Mouse (Mus musculus) heart, postnatal 36 days (tissue): ENCODE measurements around the gene Fam172a. TPM values are rescaled to one million over a fixed set of nuclear protein-coding genes. Genes with fewer than 3 reads are reported as not detected.

Experiments used
- DNase-seq, 2 experiments: peaks; one replicate each; pipeline ENCODE4 v3.0.0; 2021 to 2022
- intact Hi-C: fragments of 180-260 bp; cut with DNase I; formaldehyde crosslinking; loops from one replicate; pipeline ENCODE4 v1.15.1; 2025
- total RNA-seq, 2 experiments: library from RNA; stranded (reverse); gene quantifications; 2 replicates each; pipeline ENCODE4 v1.2.3; 2021

Fam172a gene
- total RNA-seq, 2 experiments from 2014 or later: 11.0 to 12.1 TPM

DNA sequence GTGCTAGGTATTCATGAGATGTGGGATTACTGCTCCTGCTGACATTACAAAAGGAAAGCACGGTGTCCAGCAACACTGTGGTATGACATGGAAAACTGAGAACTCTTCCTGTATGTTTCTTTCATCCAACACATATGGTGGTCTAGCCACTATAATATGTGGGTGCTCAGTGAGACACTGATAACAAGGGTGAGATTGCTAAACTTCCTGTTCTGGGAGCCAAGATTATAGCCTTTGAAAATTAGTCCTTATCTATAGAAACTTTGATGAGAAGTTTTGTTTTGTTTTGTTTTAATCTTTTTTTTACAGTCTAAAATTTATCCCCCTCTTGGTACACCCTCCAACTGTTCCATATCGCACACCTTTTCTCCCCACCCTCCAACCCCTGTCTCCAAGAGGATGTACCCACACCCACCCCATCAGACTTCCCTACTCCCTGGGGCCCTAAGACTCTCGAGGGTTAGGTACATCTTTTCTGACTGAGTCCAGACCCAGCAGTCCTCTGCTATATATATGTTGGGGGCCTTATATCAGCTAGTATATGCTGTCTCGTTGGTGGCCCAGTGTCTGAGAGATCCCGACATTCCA is 397.1 kb downstream of the Fam172a start:
- intact Hi-C loops: no loop called here

DNA sequence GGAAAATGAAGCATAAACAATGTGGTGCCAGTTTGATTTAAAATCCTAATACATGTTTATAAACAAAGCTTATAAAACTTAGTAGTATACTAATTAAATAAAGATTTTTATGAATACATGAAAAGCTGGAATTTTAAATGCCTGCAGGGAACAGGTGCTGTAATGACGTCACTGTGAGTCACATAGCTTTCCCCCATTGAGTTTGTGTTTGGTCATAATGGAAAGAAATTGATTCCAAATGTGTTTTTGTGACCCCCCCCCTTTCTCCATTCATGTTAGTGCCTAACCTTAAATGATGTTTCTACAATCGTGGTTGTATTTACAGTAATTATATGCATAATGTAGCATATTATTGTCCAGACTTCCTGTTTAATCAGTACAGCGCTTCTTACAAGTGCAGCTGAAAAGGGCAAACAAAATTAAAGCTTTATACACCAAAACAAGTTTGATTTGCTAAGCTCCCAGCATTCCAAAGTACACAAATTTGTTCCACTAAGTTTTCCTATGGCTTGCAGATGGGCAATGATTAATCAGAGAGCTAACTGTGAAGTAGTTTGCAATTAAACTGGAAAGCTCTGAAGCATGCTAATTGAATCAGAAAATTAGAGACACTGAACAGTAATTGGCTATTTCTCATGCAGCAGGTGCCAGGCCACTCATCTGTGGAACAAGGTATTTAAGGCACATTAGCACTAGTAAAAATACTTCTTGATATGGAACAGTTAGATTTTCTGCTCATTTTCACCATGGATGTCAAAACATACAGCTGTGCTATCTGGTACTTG is 398.1 kb downstream of the Fam172a start:
- intact Hi-C loops: no loop called here
- no peak for DNase-seq

More for the DNA sequence above, 397.1 kb downstream of the Fam172a start:
- DNase-seq: no peak

DNA sequence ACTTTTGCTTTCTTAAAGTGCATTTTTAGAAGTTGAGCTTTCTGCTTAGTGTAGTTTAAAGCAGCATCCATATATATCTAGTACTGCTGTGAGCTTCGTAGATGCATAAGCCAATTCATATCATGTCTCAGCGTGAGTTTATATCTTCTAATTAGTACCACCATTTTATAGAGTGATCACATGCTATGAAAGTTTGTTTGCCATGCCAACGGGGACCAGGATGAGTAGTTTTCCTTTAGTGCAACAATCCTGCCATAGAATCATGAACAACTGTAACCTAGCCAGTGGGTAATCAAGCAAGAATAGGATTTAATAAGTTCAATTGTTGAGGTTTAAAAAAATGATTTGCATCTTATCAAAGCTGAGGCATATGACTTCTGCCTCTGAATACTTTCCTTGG is 398.8 kb downstream of the Fam172a start:
- DNase-seq: no peak
- intact Hi-C loops: no loop called here

DNA sequence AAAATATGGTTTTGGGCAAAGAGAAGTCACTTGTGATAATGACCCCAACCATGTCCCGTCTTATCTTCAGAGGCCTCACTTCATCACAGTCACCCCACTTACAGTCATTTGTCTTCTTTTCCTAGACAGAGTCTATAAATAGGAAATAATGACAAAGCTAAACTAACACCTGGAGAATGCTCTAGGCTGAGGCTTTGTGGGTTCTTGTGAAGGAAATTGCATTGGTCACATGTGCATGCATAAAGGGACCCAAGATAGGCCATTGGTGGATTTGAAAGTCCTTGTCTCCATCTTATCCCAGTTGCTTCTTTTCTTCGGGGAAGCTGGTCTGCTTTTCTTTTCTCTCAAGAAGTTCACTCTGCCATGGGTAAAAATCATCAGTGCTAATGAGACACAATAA is 400.5 kb downstream of the Fam172a start:
- no peak for DNase-seq
- intact Hi-C loops: no loop called here

DNA sequence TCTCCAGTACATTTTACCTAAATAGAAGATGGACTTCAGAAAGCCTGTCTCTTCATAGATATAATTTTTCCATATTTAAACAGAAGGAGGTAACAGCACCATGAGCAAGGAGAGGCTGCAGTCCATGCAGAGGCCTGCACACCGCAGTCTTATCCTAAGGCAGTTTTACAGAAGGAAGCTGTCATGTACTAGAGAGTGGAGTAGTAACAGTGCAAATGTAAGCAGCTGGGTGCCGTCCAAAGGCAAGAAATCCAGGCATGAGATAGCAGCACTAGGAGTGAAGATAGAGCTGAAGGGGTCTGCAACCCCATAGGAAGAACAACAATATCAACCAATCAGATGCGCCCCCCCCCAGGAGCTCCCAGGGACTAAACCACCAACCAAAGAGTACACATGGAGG is 403.0 kb downstream of the Fam172a start:
- no peak for DNase-seq

DNA sequence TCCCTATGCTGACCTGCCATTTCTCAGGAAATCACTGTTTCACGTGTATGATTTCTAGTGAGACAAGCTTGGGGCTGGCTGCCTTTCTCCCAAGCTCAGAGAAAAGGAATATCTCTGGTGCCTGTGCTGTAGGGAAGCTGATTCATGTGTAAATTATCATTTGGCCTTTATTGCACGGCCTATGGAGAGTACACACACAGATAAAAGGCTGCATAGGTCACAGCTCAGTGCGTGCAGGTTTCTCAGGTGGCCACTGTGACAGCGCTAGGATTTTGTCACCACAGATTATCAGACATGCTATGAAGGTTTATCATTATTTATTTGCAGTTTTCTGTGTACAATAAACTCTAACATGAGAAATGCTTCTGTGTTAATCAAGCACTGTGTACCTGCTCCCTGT is 408.8 kb downstream of the Fam172a start:
- no peak for DNase-seq
- intact Hi-C loops: no loop called here

More for the DNA sequence above, 403.0 kb downstream of the Fam172a start:
- intact Hi-C loops: no loop called here

DNA sequence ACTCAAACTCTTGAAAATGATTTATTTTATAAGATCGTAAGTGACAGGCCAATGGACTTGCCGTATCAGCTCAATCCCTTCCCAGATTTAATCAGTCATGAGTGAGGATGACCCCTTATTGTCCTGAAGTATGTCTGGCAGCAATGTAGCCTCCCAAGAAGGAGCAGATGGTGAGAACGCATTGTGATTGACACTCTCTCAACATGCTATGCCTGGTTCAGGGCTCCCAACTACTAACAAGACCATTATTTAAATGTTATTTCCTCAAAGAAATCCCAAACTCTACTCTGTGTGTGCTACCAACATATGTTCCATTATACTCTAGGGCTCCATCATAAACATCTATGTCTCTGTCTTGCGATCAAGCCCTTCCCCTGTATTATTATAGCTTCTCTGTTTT is 412.1 kb downstream of the Fam172a start:
- intact Hi-C loops: no loop called here
- DNase-seq: no peak

DNA sequence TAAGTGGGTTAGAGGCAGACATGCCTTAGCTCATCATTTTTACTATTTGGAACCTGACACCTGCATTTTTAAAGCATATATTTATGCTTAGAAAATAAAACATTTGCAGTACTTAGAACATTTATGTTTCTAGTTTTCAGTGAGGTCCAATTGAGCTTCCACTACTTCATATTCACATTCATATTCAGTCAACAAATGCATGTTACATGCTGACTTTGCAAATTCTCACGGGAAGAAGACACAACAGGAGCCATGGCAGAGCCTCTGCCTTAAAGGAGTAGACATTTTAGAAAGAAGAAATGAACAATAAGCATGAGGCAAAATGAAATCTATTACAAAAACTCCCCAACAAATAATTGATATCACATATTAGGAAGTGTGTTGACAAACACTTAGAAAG is 416.9 kb downstream of the Fam172a start:
- intact Hi-C loops: no loop called here
- DNase-seq: no peak

DNA sequence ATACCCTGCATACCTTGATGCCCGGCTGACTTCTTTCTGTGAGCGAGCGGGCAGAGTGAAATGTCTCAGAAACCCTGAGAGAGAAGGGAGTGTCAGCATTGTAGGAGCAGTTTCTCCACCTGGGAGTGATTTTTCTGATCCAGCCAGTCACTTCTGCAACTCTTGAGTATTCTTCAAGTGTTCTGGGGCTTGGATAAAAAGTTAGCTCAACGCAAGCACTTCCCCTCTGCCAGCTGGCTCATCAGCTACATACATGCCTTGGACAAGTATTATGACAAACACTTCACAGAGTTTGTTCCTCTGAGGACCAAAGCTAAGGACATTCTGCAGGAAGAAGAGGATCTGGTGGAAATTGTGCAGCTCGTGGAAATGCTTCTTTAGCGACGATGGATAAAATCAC is 420.2 kb downstream of the Fam172a start:
- intact Hi-C loops: no loop called here
- no peak for DNase-seq

DNA sequence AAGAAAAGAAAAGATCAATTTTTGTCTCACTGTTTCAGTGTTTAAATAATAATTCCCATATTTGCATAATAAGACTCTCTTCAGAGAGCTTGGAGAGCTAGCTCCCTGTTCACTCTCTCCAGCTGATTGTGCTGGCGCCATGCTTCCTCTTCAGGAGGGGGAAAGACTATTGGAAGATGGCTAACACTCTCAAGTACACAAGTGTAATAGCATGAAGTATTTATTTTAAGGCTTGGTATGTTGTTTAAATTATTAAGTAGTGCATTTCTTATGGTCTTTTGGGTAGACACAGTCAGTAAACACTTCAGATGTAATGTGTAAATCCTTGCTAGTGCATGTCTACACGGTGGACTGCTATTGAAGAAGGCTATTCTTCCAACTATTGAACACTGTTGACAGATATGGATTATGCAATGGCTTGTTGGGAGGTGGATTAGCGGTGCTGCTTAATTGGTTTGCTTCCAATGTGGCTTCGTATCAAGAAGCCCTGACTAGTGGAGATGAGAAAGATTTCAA is 422.1 kb downstream of the Fam172a start:
- intact Hi-C loops: no loop called here
- DNase-seq: no peak

DNA sequence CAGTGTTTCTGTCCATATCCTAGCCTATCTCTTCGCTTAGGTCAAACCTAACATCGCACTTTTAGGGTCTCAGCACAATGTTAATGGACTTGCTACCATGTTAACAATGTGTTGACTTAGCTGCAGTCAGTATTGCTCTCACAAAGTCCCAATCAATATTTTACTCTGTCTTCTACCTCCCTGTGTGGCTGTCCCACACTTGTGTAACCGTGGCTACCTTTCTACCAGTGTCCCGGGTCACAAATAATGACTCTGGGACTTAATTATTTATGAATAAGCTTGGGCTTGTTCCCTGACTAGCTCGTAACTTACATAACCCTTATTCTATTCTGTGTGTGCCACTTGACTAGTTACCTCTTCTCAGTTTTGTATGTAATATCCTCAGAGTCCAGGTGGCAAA is 455.6 kb downstream of the Fam172a start:
- intact Hi-C loops: no loop called here
- no peak for DNase-seq

DNA sequence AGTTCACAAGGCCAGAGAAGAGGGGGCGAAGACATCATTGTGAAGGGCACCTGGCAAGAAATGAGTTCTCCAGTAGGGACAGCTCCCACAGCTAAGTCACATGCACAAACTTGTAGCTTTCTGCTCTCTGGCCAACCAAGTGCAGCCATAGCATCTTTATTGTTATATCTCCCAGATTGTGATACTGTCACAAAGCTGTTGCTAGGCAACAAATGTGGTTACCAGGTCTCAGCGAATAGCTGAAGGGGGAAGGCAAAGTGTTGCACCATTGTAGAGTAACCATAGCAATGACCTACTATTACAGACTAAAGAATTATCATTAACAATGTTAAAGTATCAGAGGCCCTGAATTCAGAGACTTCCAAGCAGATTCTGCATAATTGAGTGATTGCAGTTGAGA is 460.3 kb downstream of the Fam172a start:
- intact Hi-C loops: loop anchor here (2.0 kb wide), 1 partner anchor 37 kb away; the partner anchor contains the start of gene Nr2f1
- DNase-seq: no peak

DNA sequence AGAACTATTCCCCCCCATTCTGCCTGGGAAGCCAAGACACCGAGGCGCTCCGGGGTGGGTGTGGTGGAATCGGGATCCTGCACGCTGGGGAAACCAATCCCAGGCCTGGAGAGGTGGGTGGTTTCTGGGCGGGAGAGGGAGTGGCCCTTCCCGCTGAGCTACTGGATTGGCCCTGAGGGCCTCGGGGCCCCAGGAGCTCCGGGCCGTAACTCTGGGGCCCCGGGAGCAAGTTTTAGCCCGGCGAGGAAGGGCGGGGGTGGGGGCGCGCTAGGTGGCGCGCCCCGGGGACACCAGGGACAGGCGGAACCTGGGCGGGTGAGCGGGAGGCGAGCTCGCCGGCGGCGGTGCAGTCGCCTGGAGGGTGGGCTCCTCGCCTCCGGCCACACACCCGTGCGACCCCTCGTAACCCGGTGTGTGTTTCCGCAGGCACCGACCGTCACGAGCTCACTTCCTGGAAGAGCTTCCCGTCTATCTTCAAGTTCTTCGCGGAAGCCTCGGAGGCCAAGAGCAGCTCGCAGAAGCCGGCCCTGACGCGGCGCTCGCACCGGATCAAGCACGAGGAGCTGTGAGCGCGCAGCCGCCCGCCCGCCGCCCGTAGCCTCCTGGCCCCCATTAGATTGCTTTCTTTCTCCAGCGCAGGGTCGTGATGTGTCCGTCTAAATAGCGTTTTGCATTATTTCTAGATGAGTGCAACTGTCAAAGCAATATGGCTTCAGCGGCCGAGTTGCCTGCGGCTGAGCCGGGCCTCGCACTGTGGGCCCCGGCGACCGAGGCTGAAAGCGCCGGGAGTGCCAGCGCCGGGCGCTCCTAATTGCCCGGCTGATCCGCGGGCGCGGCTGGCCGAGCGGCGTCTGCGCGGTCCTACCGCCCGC is 461.5 kb downstream of the Fam172a start:
- intact Hi-C loops: loop anchor here (2.0 kb wide), 1 partner anchor 35 kb away; the partner anchor contains the start of gene Nr2f1
- DNase-seq: peak; percentile 55 to 60

DNA sequence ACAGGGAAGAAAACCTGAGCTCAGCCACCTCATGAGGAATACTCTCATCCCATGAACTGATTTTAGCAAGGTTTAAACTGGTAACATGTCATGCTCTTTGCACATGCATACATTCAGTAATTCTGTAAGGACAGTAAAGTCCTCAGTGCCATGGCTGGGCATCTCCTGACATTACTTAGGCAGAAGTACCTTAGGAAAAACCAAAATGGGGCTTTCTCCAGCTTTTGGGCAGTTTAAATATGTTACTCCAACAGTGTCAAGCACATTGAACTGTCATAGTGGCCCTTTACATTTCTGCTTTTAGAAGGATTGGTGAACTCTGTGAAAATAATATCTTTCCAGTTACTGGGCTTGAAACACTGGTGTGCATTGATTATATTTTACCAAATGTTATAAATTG is 463.1 kb downstream of the Fam172a start:
- no peak for DNase-seq
- intact Hi-C loops: no loop called here

DNA sequence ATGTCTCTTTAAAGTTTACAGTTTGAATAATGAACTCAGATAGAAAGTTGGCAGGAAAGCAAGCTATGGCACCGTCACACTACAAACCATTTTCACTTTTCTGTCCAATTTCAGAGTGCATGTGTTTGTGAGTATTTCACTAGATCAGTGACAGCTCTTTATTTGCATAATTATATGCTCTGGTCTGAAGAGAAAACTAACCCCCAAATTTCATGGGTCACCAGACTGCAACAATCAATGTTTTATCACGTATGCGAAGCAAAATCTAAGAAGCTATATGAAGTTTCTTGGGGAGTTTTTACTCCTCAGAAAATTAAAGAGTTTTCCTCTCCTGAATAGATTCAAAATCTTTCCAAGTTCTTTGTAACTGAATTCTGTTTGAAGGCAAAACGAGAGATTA is 466.3 kb downstream of the Fam172a start:
- DNase-seq: no peak
- intact Hi-C loops: no loop called here

DNA sequence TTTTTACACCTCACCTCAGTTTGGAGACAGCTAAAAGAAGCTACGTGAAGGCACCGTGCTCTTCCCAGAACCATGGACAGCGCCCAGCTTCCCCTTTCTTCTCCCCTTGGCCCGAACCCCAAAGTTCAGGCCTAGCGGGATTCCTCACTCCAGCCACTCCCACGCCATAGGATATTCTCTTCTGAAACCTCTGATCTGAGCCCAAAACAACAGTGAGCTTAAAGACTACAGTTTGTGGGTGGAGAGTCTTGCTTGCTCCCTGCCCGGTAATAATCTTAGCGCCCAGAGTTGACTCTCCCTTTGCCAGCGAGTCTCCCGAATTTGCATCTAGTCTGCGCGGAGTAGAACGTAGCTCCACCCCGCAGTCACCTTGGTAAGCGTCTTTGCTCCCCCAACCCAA is 469.5 kb downstream of the Fam172a start:
- DNase-seq: peak in 1 of 2 experiments; percentile 28
- intact Hi-C loops: loop anchor here (10.0 kb wide), 1 partner anchor 1037 kb away; the partner anchor contains the start of genes 2210408I21Rik and Slf1

DNA sequence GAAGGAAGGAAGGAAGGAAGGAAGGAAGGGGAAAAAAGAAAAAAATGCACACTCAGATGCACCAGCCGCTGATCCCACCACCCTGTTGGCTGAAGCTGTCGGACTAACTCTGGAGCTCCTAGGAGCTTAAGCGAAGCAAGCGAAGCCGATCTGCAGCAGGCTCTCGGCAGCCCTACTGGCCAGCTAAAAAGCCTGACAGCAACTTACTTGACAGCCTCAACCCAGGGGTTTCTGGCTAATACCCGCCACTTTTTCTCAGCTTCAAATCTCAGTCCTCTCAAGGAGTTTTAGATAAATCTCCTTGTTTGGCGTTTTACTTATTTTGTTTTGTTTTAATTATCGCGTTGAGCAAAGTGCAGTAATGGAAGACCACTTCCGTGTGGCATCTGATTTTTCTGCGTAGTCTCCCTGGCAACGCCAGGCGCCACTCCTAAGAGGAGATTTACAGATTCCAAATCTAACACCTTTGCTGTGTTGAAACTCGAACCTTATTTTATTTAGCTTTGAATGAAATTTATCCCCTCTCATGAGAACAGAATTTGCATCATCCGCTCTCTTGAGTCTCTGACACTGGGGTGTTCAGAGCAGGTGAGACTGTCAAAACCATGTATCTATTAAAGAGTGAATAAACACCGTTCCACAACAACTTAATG is 470.3 kb downstream of the Fam172a start:
- no peak for DNase-seq
- intact Hi-C loops: loop anchor here (10.0 kb wide), 1 partner anchor 1037 kb away; the partner anchor contains the start of genes 2210408I21Rik and Slf1

DNA sequence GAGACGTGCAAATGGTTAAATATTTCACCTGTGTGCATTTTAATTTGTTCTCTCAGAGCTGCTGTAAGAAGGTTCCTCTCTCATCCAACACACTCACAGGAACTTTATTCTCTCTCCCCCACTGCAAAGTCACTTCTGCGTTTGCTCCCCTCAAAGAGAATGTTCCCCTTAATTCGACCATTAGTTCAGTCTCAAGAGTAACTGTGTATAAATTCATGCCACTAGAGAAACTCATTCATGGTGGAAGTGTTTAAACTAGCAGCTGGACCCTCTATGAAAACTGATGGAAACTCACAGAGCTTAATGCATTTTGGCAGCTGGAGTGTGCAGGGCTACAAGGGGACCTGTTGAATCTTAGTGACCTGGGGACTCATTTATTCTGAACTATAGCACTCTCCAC is 471.0 kb downstream of the Fam172a start:
- no peak for DNase-seq
- intact Hi-C loops: loop anchor here (10.0 kb wide), 1 partner anchor 1038 kb away; the partner anchor contains the start of genes 2210408I21Rik and Slf1

DNA sequence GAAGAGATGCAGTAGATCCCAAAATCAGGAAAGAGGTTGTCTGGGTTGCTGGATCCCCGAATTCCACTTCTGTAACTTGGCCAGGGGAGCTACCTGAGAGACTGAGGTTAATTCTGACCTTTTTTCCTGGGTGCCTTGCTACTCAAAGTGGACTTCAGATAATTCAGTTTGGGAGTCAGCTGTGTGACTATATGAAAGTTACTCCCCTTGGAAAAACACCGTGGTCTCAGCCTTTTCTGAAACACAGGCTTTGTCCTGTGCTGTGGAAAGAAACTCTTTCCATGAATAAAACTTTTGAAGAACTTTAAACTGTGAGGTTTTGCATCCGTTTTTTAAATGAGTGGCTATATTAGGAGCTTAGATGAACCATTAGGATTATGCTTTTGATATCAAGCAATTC is 472.4 kb downstream of the Fam172a start:
- DNase-seq: no peak
- intact Hi-C loops: loop anchor here (10.0 kb wide), 1 partner anchor 1039 kb away; the partner anchor contains the start of genes 2210408I21Rik and Slf1

DNA sequence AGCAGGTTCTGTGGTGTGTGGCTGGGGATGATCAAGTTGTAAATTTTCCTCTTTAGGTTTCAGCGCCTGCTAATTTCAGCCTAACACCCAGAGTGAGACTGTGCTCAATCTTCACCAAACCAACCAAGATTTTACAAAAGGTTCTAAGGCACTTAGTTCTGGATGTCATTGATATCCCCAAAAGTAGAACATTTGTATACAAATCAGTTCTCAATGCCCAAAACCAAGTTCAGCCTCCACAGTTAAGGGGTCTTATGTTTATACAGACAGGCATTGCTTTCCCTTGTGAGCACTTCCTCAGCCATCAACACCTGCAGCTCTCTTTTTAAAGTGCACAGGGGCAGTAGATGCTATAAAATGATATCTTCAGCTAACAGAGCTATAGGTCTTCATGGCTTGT is 473.1 kb downstream of the Fam172a start:
- intact Hi-C loops: loop anchor here (10.0 kb wide), 1 partner anchor 1040 kb away; the partner anchor contains the start of genes 2210408I21Rik and Slf1

More for the DNA sequence above, 473.1 kb downstream of the Fam172a start:
- no peak for DNase-seq
